Mouse (Mus musculus): ENCODE results near the gene Reg3b. TPM values are rescaled to one million over a fixed set of nuclear protein-coding genes. Genes with fewer than 3 reads are reported as not detected.
A peak's percentile ranks its signal among the peaks of the same experiment; 100 is the strongest.
"Not testable (repeated sequence)": the region's sequence is repeated elsewhere in the genome, so short reads cannot be mapped to it uniquely, and the experiment has no call there.

Gene Reg3b
- not detected for total RNA-seq (2021)

GRCm38 (mm10) chr6:78370357-78370756, at the start of gene Reg3b:
Gene Reg3b (plus strand): TSS chr6:78370657.
- no peak for DNase-seq (ENCODE audit: extremely low spot score in 1 of 2, low spot score in 1 of 2)

DNA sequence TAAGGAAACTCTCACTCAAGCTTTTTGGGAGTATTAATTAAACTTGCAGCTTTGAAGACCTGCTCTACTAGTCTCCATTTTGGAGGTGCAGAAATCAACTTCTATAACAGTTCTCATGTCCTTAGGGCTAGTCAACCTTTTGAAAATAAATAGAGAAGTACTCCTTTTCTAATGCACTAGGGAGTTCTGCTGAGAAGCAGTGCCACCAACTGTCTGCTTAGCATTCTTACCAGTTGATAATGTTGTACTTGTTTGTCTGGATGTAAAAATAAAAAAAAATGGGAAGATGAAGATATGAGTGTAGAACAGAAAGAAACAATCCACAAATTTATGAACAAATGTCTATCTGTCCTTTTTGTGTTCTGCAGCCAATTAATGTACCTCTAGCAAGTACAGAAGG, 42.7 kb upstream of the Reg3b start:
- no peak for DNase-seq (ENCODE audit: extremely low spot score in 1 of 2, low spot score in 1 of 2)

GRCm38 (mm10) chr6:78329166-78329565, 41.3 kb upstream of the Reg3b start:
- no peak for DNase-seq (ENCODE audit: extremely low spot score in 1 of 2, low spot score in 1 of 2)

GRCm38 (mm10) chr6:78331919-78332569, 38.4 kb upstream of the Reg3b start:
- DNase-seq (ENCODE audit: extremely low spot score in 1 of 2, low spot score in 1 of 2) = peak in 1 of 2 experiments; percentile 9

DNA sequence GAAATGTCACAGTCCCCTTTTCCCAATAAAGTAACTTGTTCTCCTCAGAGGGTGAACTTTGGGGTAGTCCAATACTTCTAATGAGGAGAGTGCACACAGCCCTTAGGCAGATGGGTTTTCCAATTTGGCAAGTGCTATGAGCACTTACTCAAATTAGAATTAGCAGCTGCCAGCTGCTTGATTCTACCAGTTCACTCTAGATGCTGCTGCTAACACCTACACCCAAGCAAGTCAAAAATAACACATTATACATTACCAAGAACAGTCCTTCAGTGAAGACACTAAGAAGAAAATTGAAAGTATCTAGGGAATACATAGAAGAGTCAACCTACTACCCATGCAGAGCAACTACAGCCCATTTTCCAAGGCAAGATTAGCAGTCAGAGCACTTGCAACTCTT, 30.2 kb upstream of the Reg3b start:
- no peak for DNase-seq (ENCODE audit: extremely low spot score in 1 of 2, low spot score in 1 of 2)

GRCm38 (mm10) chr6:78341689-78342088, 28.8 kb upstream of the Reg3b start:
- no peak for DNase-seq (ENCODE audit: extremely low spot score in 1 of 2, low spot score in 1 of 2)

GRCm38 (mm10) chr6:78361971-78362563, 8.4 kb upstream of the Reg3b start:
- DNase-seq (ENCODE audit: extremely low spot score in 1 of 2, low spot score in 1 of 2) = no peak

GRCm38 (mm10) chr6:78378765-78379164, 8.3 kb downstream of the Reg3b start, which contains the start of gene Reg3d:
Gene Reg3d (minus strand): TSS chr6:78378865.
- DNase-seq (ENCODE audit: extremely low spot score in 1 of 2, low spot score in 1 of 2) = no peak

GRCm38 (mm10) chr6:78380409-78380808, 10.0 kb downstream of the Reg3b start, which contains the start of gene Reg3a:
Gene Reg3a (plus strand): TSS chr6:78380709.
- DNase-seq (ENCODE audit: extremely low spot score in 1 of 2, low spot score in 1 of 2) = no peak

DNA sequence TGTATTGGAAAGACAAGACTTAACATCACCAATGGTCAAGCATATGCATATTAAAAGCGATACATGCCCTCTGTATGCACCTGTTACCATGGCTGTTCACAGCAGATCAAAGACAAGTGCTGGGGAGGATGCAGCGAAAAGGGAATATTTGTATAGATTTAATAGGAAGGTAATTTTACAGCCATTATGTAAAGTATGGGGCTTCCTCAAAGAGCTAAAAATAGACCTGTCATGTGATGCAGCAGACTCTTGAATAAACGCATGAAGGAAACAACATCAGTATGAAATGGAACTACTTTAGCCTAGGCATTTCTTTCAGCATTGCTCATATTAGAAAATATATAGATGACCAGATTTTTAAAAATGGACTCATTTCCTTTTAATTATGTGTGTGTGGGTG, 15.2 kb downstream of the Reg3b start:
- DNase-seq (ENCODE audit: extremely low spot score in 1 of 2, low spot score in 1 of 2) = no peak

- DNase-seq (ENCODE audit: extremely low spot score in 1 of 2, low spot score in 1 of 2) = not testable (repeated sequence)
Measured at GRCm38 (mm10) chr6:78395323-78395722, 24.9 kb downstream of the Reg3b start, which contains the start of gene Reg2. Gene Reg2 (plus strand): TSS chr6:78395623.

DNA sequence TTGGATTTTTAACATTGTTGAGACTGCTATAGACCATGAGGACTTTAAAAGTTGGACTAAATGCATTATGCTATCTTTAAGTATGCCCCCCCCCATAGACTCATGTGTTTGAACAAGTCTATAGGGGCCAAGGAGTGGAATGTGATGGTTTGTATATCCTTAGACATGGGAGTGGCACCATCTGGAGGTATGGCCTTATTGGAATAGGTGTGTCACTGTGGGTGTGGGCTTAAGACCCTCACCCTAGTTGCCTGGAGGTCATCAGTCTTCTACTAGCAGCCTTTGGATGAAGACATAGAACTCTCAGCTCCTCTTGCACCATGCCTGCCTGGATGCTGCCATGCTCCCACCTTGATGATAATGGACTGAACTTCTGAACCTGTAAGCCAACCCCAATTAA, 52.0 kb downstream of the Reg3b start, which contains the start of gene Reg1:
TSS of gene Reg1 (plus strand) at position 301 of the 400 bp plus-strand sequence.
- not testable (repeated sequence) for DNase-seq (ENCODE audit: extremely low spot score in 1 of 2, low spot score in 1 of 2)

Other genes starting within 250 kb of the Reg3b start
- not detected for gene Reg3d, start 8.2 kb downstream of the Reg3b start, total RNA-seq (2021)
- not detected for gene Reg3a, start 10.1 kb downstream of the Reg3b start, total RNA-seq (2021)
- not detected for gene Reg2, start 25.0 kb downstream of the Reg3b start, total RNA-seq (2021)
- gene Reg1, start 52.1 kb downstream of the Reg3b start, total RNA-seq (2021) = not detected
- gene Reg3g, start 98.2 kb downstream of the Reg3b start, total RNA-seq (2021) = not detected

All from layer of hippocampus, postnatal 25 days (tissue).